Mouse (Mus musculus) lung, embryonic 16.5 days (tissue): ENCODE data around the gene Alg12. TPM values are rescaled to one million over a fixed set of nuclear protein-coding genes. Genes with fewer than 3 reads are reported as not detected.

ENCODE experiments used
- ATAC-seq: fragments of 200-750 bp; cut with Nextera tagmentation; 2 replicates; pipeline ENCODE4 v1.8.0; 2017; ENCODE audit warnings: low read depth, mild to moderate bottlenecking, moderate library complexity
- H3K27ac ChIP-seq: fragments of 300-500 bp; sonication (generic); 2 replicates; pipeline ENCODE4 v1.5.1; 2014; ENCODE audit warnings: mild to moderate bottlenecking, control low read depth, low read length
- H3K27me3 ChIP-seq: fragments of 300-500 bp; sonication (generic); 2 replicates; pipeline ENCODE4 v1.6.1; 2014; ENCODE audit warnings: low read depth, low read length, mixed read lengths; ENCODE audit not compliant: control insufficient read depth, insufficient read depth
- H3K36me3 ChIP-seq: fragments of 300-500 bp; sonication (generic); 2 replicates; pipeline ENCODE4 v1.6.1; 2014; ENCODE audit warnings: low read length; ENCODE audit not compliant: control insufficient read depth, insufficient read depth
- H3K4me1 ChIP-seq: fragments of 300-500 bp; sonication (generic); replicated peaks from 2 replicates; pipeline ENCODE4 v1.6.1; 2014; ENCODE audit warnings: low read length, mixed read lengths; ENCODE audit not compliant: control insufficient read depth, insufficient read depth
- H3K4me2 ChIP-seq: fragments of 300-500 bp; sonication (generic); 2 replicates; pipeline ENCODE4 v1.6.1; 2014; ENCODE audit warnings: low read depth, low read length, control low read depth
- H3K4me3 ChIP-seq: fragments of 300-500 bp; sonication (generic); 2 replicates; pipeline ENCODE4 v1.5.1; 2014; ENCODE audit warnings: mild to moderate bottlenecking, low read length, control low read depth
- H3K9ac ChIP-seq: fragments of 300-500 bp; sonication (generic); 2 replicates; pipeline ENCODE4 v1.6.1; 2014; ENCODE audit warnings: low read length, control low read depth
- H3K9me3 ChIP-seq: fragments of 300-500 bp; sonication (generic); 2 replicates; pipeline ENCODE4 v1.6.1; 2016; ENCODE audit warnings: low read length; ENCODE audit not compliant: control insufficient read depth
- whole genome bisulfite sequencing: fragments of 180-500 bp; shearing (Covaris S2); extraction: QIAGEN DNeasy Blood & Tissue Kit; methylation state at CpG from one replicate; pipeline ENCODE4 v1.1.7; 2014; 5-methylcytosine and 5-hydroxymethylcytosine counted together
- polyA plus RNA-seq: library from polyadenylated mRNA; unstranded; fragments of >200 nt; fragmentation: Nextera tagmentation; extraction: Ambion mirVana; gene quantifications from 2 replicates; pipeline ENCODE4 v1.2.1, GENCODE M21; 2015

The Alg12 gene
- polyA plus RNA-seq, 1 experiment from 2014 or later, result 13.5 TPM

- Histone ChIP-seq H3K4me1 (peaks cover 45% of the 10 kb centered on the region), H3K9me3 (no peaks in the 10 kb centered on the region), H3K27ac (peak overlapping the region; percentile 98), H3K36me3 (peaks cover 10% of the 10 kb centered on the region), H3K4me2 (peak overlapping the region; percentile 84), H3K9ac (peak overlapping the region; percentile 89), H3K27me3 (no peaks in the 10 kb centered on the region), H3K4me3 (peak overlapping the region; percentile 89)
- WGBS, result 0% methylated on average over 27 of the region's 39 CpGs
- ATAC-seq, result peak; percentile 80
Measured at GRCm38 (mm10) chr15:88863695-88864231, 44.6 kb upstream of the Alg12 start.

GRCm38 (mm10) chr15:88862881-88863694 lies 44.0 kb upstream of the Alg12 start:
- Histone ChIP-seq H3K27me3 (no peaks in the 10 kb centered on the region), H3K9ac (peak overlapping the region; percentile 89), H3K27ac (peak overlapping the region; percentile 98), H3K4me2 (peak overlapping the region; percentile 84), H3K36me3 (peaks cover 10% of the 10 kb centered on the region), H3K4me1 (peaks cover 45% of the 10 kb centered on the region), H3K4me3 (peak overlapping the region; percentile 89), H3K9me3 (no peaks in the 10 kb centered on the region)
- ATAC-seq, result no peak; the same call in 1 of the 2 replicates
- WGBS, result under 1% methylated on average over 88 of the region's 98 CpGs

GRCm38 (mm10) chr15:88861772-88862622 lies 42.9 kb upstream of the Alg12 start, which contains the start of gene Pim3:
TSS of gene Pim3 (plus strand) at chr15:88862186.
- 0% methylated on average over 83 of the region's 107 CpGs for WGBS
- H3K9me3 ChIP-seq, result no peaks in the 10 kb centered on the region
- H3K27ac ChIP-seq, result peak within 1 kb of the TSS; percentile 98
- no peaks in the 10 kb centered on the region for H3K27me3 ChIP-seq
- peak within 1 kb of the TSS; percentile 89 for H3K9ac ChIP-seq
- H3K4me3 ChIP-seq, result peak within 1 kb of the TSS; percentile 89
- H3K4me1 ChIP-seq, result peaks cover 37% of the 10 kb centered on the region
- ATAC-seq, result peak; percentile 85
- peaks cover 10% of the 10 kb centered on the region for H3K36me3 ChIP-seq
- peak within 1 kb of the TSS; percentile 84 for H3K4me2 ChIP-seq

- WGBS, result 85% methylated on average over 3 of the region's 3 CpGs
- H3K9ac ChIP-seq, result no peak overlapping the region
- peaks cover 10% of the 10 kb centered on the region for H3K36me3 ChIP-seq
- H3K27ac ChIP-seq, result no peak overlapping the region
- H3K9me3 ChIP-seq, result no peaks in the 10 kb centered on the region
- no peak overlapping the region for H3K4me2 ChIP-seq
- H3K4me1 ChIP-seq, result peaks cover 28% of the 10 kb centered on the region
- H3K27me3 ChIP-seq, result no peaks in the 10 kb centered on the region
- no peak overlapping the region for H3K4me3 ChIP-seq
- no peak for ATAC-seq
Measured at GRCm38 (mm10) chr15:88860781-88861180, 41.7 kb upstream of the Alg12 start.

- Histone ChIP-seq H3K36me3 (peaks cover under 1% of the 10 kb centered on the region; the same call in 1 of the 2 replicates), H3K27ac (no peak overlapping the region), H3K4me3 (no peak overlapping the region), H3K4me1 (peaks cover 29% of the 10 kb centered on the region), H3K4me2 (no peak overlapping the region), H3K27me3 (no peaks in the 10 kb centered on the region), H3K9me3 (no peaks in the 10 kb centered on the region), H3K9ac (no peak overlapping the region)
- WGBS, result 65% methylated on average over 8 of the region's 8 CpGs
- ATAC-seq, result no peak
Measured at GRCm38 (mm10) chr15:88859206-88859970, 40.3 kb upstream of the Alg12 start.

GRCm38 (mm10) chr15:88858707-88859106 lies 39.6 kb upstream of the Alg12 start:
- H3K4me3 ChIP-seq, result no peak overlapping the region
- ATAC-seq, result no peak
- no peaks in the 10 kb centered on the region for H3K27me3 ChIP-seq
- H3K36me3 ChIP-seq, result no peaks in the 10 kb centered on the region
- no peak overlapping the region for H3K4me2 ChIP-seq
- 61% methylated on average over 2 of the region's 2 CpGs for WGBS
- peaks cover 30% of the 10 kb centered on the region for H3K4me1 ChIP-seq
- no peaks in the 10 kb centered on the region for H3K9me3 ChIP-seq
- H3K27ac ChIP-seq, result no peak overlapping the region
- H3K9ac ChIP-seq, result no peak overlapping the region

- no peaks in the 10 kb centered on the region for H3K27me3 ChIP-seq
Measured at GRCm38 (mm10) chr15:88858141-88858541, 39.0 kb upstream of the Alg12 start.

GRCm38 (mm10) chr15:88857361-88857760 lies 38.2 kb upstream of the Alg12 start:
- no peak overlapping the region for H3K4me2 ChIP-seq
- 86% methylated on average over 7 of the region's 7 CpGs for WGBS
- H3K4me1 ChIP-seq, result peaks cover 30% of the 10 kb centered on the region
- no peak overlapping the region for H3K9ac ChIP-seq
- H3K36me3 ChIP-seq, result no peaks in the 10 kb centered on the region
- no peak overlapping the region for H3K4me3 ChIP-seq
- ATAC-seq, result no peak
- H3K9me3 ChIP-seq, result no peaks in the 10 kb centered on the region
- H3K27me3 ChIP-seq, result no peaks in the 10 kb centered on the region
- H3K27ac ChIP-seq, result no peak overlapping the region

More at GRCm38 (mm10) chr15:88858141-88858541, 39.0 kb upstream of the Alg12 start:
- WGBS, result 71% methylated on average over 3 of the region's 3 CpGs
- Histone ChIP-seq H3K4me1 (peaks cover 30% of the 10 kb centered on the region), H3K36me3 (no peaks in the 10 kb centered on the region), H3K4me3 (no peak overlapping the region), H3K9ac (0 out of 2 replicates have a peak overlapping the region, but pooled peaks have one; percentile 8), H3K9me3 (no peaks in the 10 kb centered on the region), H3K4me2 (no peak overlapping the region), H3K27ac (peak overlapping the region; percentile 9)
- no peak for ATAC-seq
